Mouse (Mus musculus) small intestine, adult 2 months (tissue): ENCODE results near the gene Bves. TPM values are rescaled to one million over a fixed set of nuclear protein-coding genes. Genes with fewer than 3 reads are reported as not detected.

ENCODE experiments used
- H3K27ac ChIP-seq: fragments of 200-500 bp; 2 replicates; pipeline ENCODE4 v1.5.1; 2012; ENCODE audit warnings: low read depth, low read length, control low read depth, inconsistent platforms; ENCODE audit not compliant: insufficient read depth
- H3K27me3 ChIP-seq: fragments of 200-500 bp; 2 replicates; pipeline ENCODE4 v1.6.1; 2012; ENCODE audit warnings: mild to moderate bottlenecking, moderate library complexity, low read length, inconsistent platforms; ENCODE audit not compliant: control insufficient read depth, insufficient read depth
- H3K36me3 ChIP-seq: fragments of 200-500 bp; 2 replicates; pipeline ENCODE4 v1.6.1; 2012; ENCODE audit warnings: mild to moderate bottlenecking, low read length, control low read depth, inconsistent platforms; ENCODE audit not compliant: control insufficient read depth, insufficient read depth
- H3K4me1 ChIP-seq: fragments of 200-500 bp; 2 replicates; pipeline ENCODE4 v1.6.1; 2012; ENCODE audit warnings: low read length, inconsistent platforms, mixed read lengths; ENCODE audit not compliant: control insufficient read depth, insufficient read depth, insufficient read length
- H3K4me3 ChIP-seq: fragments of 200-500 bp; 2 replicates; pipeline ENCODE4 v1.5.1; 2012; ENCODE audit warnings: low read depth, mild to moderate bottlenecking, control low read depth, inconsistent platforms, low read length, moderate library complexity
- CTCF ChIP-seq: fragments of 200-500 bp; IDR thresholded peaks from 2 replicates; pipeline ENCODE4 v1.5.1; 2012; ENCODE audit warnings: low read depth, mild to moderate bottlenecking, control low read depth, inconsistent platforms, low read length, moderate library complexity, mixed read lengths; ENCODE audit not compliant: insufficient replicate concordance, insufficient read length; ENCODE audit errors: extremely low read depth
- POLR2A ChIP-seq: fragments of 200-500 bp; IDR thresholded peaks from 2 replicates; pipeline ENCODE4 v1.6.1; 2012; ENCODE audit warnings: low read depth, mild to moderate bottlenecking, control low read depth, inconsistent platforms, low read length, moderate library complexity
- WGBS: fragments of 180-500 bp; shearing (Covaris S2); methylation state at CpG from one replicate; pipeline ENCODE4 v1.1.7; 2018; 5-methylcytosine and 5-hydroxymethylcytosine counted together
- polyA plus RNA-seq: library from polyadenylated mRNA; depleted of rRNA; stranded (reverse); fragments of >200 nt; gene quantifications from 2 replicates; pipeline ENCODE4 v1.2.3, GENCODE M21; 2012

Gene Bves
- polyA plus RNA-seq, 1 experiment: 0.55 TPM

DNA sequence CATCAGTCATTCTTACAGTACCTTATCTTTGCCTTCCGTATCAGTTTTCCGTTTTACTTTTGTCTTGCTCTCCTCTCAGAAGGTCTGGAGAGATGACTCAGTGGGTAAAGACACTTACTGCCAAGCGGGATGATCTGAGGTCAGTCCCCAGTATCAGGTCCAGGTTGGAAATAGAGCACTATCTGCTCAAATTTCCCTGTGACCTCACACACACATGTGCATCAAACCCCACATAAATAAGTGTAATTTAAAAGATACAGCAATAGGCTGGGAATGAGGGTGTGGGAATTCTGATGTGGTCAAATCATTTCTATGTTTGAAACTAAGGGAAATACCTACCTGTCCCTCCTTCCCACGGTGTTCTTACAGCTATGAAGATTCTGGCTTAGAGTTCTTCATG is 36.1 kb upstream of the Bves start:
- Histone ChIP-seq H3K27ac (no peak overlapping the region), H3K27me3 (no peaks in the 10 kb centered on the region), H3K4me3 (no peak overlapping the region), H3K4me1 (no peaks in the 10 kb centered on the region), H3K36me3 (no peaks in the 10 kb centered on the region)
- 73% methylated on average over 4 of the region's 4 CpGs for WGBS
- TF ChIP-seq CTCF: no peak
- TF ChIP-seq POLR2A: no peak

DNA sequence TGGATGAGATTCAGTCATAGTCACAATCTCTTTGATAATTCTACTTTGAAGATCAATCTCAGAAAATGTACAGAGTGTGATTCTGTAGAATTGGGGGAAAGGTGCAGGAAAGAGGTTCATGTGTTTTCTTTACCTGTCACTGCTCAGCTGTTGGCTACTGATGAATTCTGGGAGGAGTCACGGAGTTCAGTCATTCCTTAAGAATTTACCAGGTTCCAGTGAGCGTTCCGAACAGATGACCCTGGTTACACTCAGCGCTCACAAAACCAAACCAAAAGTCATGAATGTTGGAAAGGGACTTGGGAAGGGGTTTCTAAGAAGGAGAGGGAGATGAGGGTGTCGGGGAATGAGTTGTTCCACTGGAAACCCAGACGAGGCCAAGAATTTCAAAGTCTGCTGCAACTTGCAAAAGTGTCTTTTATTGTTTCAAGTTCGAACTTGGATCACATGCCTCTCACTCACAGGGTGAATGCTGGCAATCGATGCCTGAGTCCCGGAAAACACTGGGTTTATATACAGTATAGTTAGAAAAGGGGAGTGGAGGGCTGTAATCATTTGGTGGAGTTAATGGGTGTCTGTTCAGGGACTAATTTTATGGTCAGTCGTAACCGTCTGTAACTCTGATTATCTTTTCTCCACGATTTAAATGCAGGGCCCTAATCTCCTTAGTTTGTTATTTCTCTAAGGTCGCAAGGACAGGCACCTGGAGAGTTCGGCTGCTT is 32.1 kb upstream of the Bves start:
- Histone ChIP-seq H3K4me1 (no peaks in the 10 kb centered on the region), H3K4me3 (no peak overlapping the region), H3K36me3 (no peaks in the 10 kb centered on the region), H3K27me3 (no peaks in the 10 kb centered on the region), H3K27ac (no peak overlapping the region)
- no peak for TF ChIP-seq CTCF
- no peak for TF ChIP-seq POLR2A
- 18% methylated on average over 14 of the region's 14 CpGs for WGBS

DNA sequence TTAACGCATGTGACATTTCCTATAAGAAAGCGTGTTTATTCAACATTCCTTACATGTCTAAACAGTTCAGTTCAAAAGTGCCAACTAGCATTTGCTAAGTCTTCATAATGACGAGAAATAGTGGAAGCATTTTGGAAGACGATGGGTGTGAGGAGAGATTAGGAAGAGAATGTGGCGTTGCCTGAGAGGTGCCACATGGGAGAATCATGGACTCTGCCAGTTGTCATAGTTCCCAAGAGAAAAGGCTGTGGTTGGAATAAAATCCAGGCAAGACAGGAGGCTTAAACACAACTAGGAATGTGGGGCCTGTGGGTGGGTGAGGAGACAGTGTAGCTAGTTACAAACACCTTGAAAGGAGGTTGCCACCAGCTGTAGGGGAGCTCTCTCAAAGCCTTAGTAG is 30.4 kb upstream of the Bves start:
- H3K4me1 ChIP-seq: no peaks in the 10 kb centered on the region
- 80% methylated on average over 5 of the region's 5 CpGs for WGBS

GRCm38 (mm10) chr10:45311129-45311528 is 24.4 kb upstream of the Bves start:
- no peak for TF ChIP-seq POLR2A
- no peak for TF ChIP-seq CTCF
- 70% methylated on average over 5 of the region's 5 CpGs for WGBS
- no peaks in the 10 kb centered on the region for H3K27me3 ChIP-seq
- H3K36me3 ChIP-seq: no peaks in the 10 kb centered on the region
- H3K27ac ChIP-seq: no peak overlapping the region
- no peak overlapping the region for H3K4me3 ChIP-seq
- no peaks in the 10 kb centered on the region for H3K4me1 ChIP-seq

More for the DNA sequence above, 30.4 kb upstream of the Bves start:
- no peak overlapping the region for H3K27ac ChIP-seq
- TF ChIP-seq POLR2A: no peak
- no peak for TF ChIP-seq CTCF
- no peak overlapping the region for H3K4me3 ChIP-seq
- H3K36me3 ChIP-seq: no peaks in the 10 kb centered on the region
- no peaks in the 10 kb centered on the region for H3K27me3 ChIP-seq

GRCm38 (mm10) chr10:45311624-45312023 is 23.9 kb upstream of the Bves start:
- TF ChIP-seq CTCF (no peak), POLR2A (no peak)
- Histone ChIP-seq H3K27ac (no peak overlapping the region), H3K4me1 (no peaks in the 10 kb centered on the region), H3K27me3 (no peaks in the 10 kb centered on the region), H3K4me3 (no peak overlapping the region), H3K36me3 (no peaks in the 10 kb centered on the region)
- 73% methylated on average over 7 of the region's 7 CpGs for WGBS

DNA sequence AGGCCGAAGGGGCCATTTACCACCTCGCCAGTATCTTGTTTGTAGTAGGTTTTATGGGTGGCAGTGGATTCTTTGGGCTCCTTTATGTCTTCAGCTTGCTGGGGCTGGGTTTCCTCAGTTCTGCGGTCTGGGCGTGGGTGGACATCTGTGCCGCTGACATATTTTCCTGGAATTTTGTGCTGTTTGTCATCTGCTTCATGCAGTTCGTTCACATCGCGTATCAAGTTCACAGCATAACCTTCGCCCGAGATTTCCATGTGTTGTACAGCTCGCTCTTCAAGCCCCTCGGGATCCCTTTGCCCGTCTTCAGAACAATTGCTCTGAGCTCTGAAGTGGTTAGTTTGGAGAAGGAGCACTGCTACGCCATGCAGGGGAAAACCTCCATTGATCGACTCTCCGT is 20.7 kb upstream of the Bves start:
- no peaks in the 10 kb centered on the region for H3K36me3 ChIP-seq
- H3K4me3 ChIP-seq: no peak overlapping the region
- H3K27me3 ChIP-seq: no peaks in the 10 kb centered on the region
- WGBS: 90% methylated on average over 16 of the region's 16 CpGs
- no peak overlapping the region for H3K27ac ChIP-seq
- no peaks in the 10 kb centered on the region for H3K4me1 ChIP-seq
- TF ChIP-seq POLR2A: no peak
- TF ChIP-seq CTCF: no peak

- TF ChIP-seq CTCF: no peak
- TF ChIP-seq POLR2A: no peak
- WGBS: 84% methylated on average over 5 of the region's 5 CpGs
- Histone ChIP-seq H3K27ac (no peak overlapping the region), H3K4me1 (no peaks in the 10 kb centered on the region), H3K36me3 (no peaks in the 10 kb centered on the region), H3K27me3 (no peaks in the 10 kb centered on the region), H3K4me3 (no peak overlapping the region)
Observed at GRCm38 (mm10) chr10:45318922-45319321, 16.6 kb upstream of the Bves start.

DNA sequence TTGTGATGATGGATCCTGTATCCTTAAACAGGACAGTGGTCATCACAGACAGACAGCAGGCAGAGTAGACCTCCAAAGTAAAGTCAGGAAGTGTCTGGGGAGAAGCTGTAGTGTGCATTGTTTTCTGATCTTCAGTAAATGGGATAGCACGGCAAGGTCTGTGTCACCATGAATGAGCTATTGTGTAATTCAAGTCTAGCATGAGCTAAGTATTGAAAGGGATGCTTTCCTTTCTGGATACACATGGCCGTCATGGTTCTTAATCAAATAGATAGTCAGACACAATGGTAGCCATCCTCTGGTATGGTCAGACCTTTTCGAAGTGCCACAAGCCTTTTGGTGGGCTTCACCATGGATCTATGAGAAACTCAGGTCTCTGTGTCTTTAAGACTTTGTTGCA is 15.3 kb upstream of the Bves start:
- no peaks in the 10 kb centered on the region for H3K36me3 ChIP-seq
- no peak overlapping the region for H3K27ac ChIP-seq
- H3K4me3 ChIP-seq: no peak overlapping the region
- TF ChIP-seq CTCF (no peak), POLR2A (no peak)
- H3K4me1 ChIP-seq: no peaks in the 10 kb centered on the region
- 86% methylated on average over 3 of the region's 3 CpGs for WGBS
- no peaks in the 10 kb centered on the region for H3K27me3 ChIP-seq
